14 mouse cellular contexts compared by ENCODE assay signal in genomic region chr14:24207360-24207752, GRCm38 (mm10). TPM values are rescaled to one million over a fixed set of nuclear protein-coding genes. Genes with fewer than 3 reads are reported as not detected.
A peak's percentile ranks its signal among the peaks of the same experiment; 100 is the strongest.
DNase-seq lines count a peak whose midpoint lies in the region; ATAC-seq and TF ChIP-seq lines count a peak whose summit lies in the region.
"Had no signal": no experiment of that assay in that cellular context is flagged by ENCODE, and none has a peak within 500 bp of the region (broad histone marks: within the 10 kb centered on the region; RNA-seq: fewer than 3 reads in every experiment).

No protein-coding gene starts in this region.

- H3K36me3 ChIP-seq in heart, embryonic 10.5 days = no peaks in the 10 kb centered on the region
- no peaks in the 10 kb centered on the region for H3K36me3 ChIP-seq in kidney, postnatal 0 days (ENCODE audit: insufficient read depth, low read length)
- no peaks in the 10 kb centered on the region for H3K36me3 ChIP-seq in neural tube, embryonic 14.5 days (ENCODE audit: control insufficient read depth, insufficient read depth, low read length)
- H3K36me3 ChIP-seq: midbrain, embryonic 13.5 days had no signal

- H3K27me3 ChIP-seq in heart, embryonic 10.5 days (ENCODE audit: insufficient read depth, poor library complexity, severe bottlenecking) = no peaks in the 10 kb centered on the region
- H3K27me3 ChIP-seq in kidney, postnatal 0 days (ENCODE audit: insufficient read depth, low read length) = no peaks in the 10 kb centered on the region
- H3K27me3 ChIP-seq in neural tube, embryonic 14.5 days (ENCODE audit: control insufficient read depth, insufficient read depth, low read length) = no peaks in the 10 kb centered on the region
- H3K27me3 ChIP-seq: midbrain, embryonic 13.5 days; Patski had no signal

- H3K9me3 ChIP-seq in heart, embryonic 10.5 days = no peaks in the 10 kb centered on the region
- H3K9me3 ChIP-seq in kidney, postnatal 0 days (replicated peaks; ENCODE audit: low read length) = no peaks in the 10 kb centered on the region
- H3K9me3 ChIP-seq in neural tube, embryonic 14.5 days (ENCODE audit: control insufficient read depth, low read length) = no peaks in the 10 kb centered on the region
- H3K9me3 ChIP-seq: midbrain, embryonic 13.5 days had no signal

- H3K4me2 ChIP-seq in kidney, postnatal 0 days (ENCODE audit: low read length) = no peak overlapping the region
- no peak overlapping the region for H3K4me2 ChIP-seq in neural tube, embryonic 14.5 days (ENCODE audit: low read depth, low read length)
- H3K4me2 ChIP-seq: midbrain, embryonic 13.5 days had no signal

- peak overlapping the region; percentile 15; the same call in 1 of the 2 replicates for H3K4me3 ChIP-seq in heart, embryonic 10.5 days
- H3K4me3 ChIP-seq in kidney, postnatal 0 days (replicated peaks; ENCODE audit: low read depth, low read length) = no peak overlapping the region
- H3K4me3 ChIP-seq in neural tube, embryonic 14.5 days (ENCODE audit: low read depth, low read length) = no peak overlapping the region
- H3K4me3 ChIP-seq: midbrain, embryonic 13.5 days had no signal

- DNase-seq in heart, embryonic 10.5 days (ENCODE audit: low spot score) = no peak
- no peak for DNase-seq in heart, postnatal 25 days (ENCODE audit: low spot score)
- DNase-seq in kidney, postnatal 0 days (ENCODE audit: low spot score) = no peak
- no peak for DNase-seq in kidney, adult 8-10 months
- peak; percentile 36 for DNase-seq in heart, postnatal 4 days
- DNase-seq in left cerebral cortex, postnatal 25 days (ENCODE audit: low spot score in 2 of 2) = no peak
- no peak for DNase-seq in adipocyte (ENCODE audit: low spot score)
- DNase-seq: cerebellum, adult 11-12 months; embryo, embryonic 11 days; spleen, adult 18-20 months had no signal

- 30% methylated on average over 13 of the region's 13 CpGs for WGBS in heart, embryonic 10.5 days
- 55% methylated on average over 13 of the region's 13 CpGs for WGBS in kidney, postnatal 0 days
- WGBS in neural tube, embryonic 14.5 days = 33% methylated on average over 13 of the region's 13 CpGs

- peaks cover 87% of the 10 kb centered on the region for H3K4me1 ChIP-seq in heart, embryonic 10.5 days
- H3K4me1 ChIP-seq in kidney, postnatal 0 days (replicated peaks; ENCODE audit: insufficient read depth, low read length) = peaks cover 41% of the 10 kb centered on the region
- H3K4me1 ChIP-seq in neural tube, embryonic 14.5 days (ENCODE audit: control insufficient read depth, insufficient read depth, low read length) = peaks cover 36% of the 10 kb centered on the region

- no peak overlapping the region for H3K9ac ChIP-seq in kidney, postnatal 0 days (ENCODE audit: low read depth, low read length)
- H3K9ac ChIP-seq in neural tube, embryonic 14.5 days (replicated peaks; ENCODE audit: low read depth, low read length) = 0 out of 2 replicates have a peak overlapping the region, but pooled peaks have one; percentile 16
- H3K9ac ChIP-seq: midbrain, embryonic 13.5 days had no signal

- peak overlapping the region; percentile 81 for H3K27ac ChIP-seq in heart, embryonic 10.5 days
- peak overlapping the region; percentile 19; the same call in 1 of the 2 replicates for H3K27ac ChIP-seq in kidney, postnatal 0 days
- peak overlapping the region; percentile 63 for H3K27ac ChIP-seq in neural tube, embryonic 14.5 days (ENCODE audit: low read depth, low read length)
- H3K27ac ChIP-seq: midbrain, embryonic 13.5 days had no signal

- intact Hi-C loops in heart, postnatal 25 days (cut with DNase I) = no loop called here
- intact Hi-C loops in left cerebral cortex, postnatal 25 days (cut with DNase I) = no loop called here

- ATAC-seq in kidney, postnatal 0 days (replicated peaks; ENCODE audit: low FRiP score, low read depth) = no peak
- ATAC-seq in neural tube, embryonic 14.5 days (ENCODE audit: low read depth) = peak; percentile 57
- ATAC-seq: forebrain, embryonic 14.5 days; midbrain, embryonic 13.5 days had no signal

- TF ChIP-seq CTCF in kidney, postnatal 0 days (IDR thresholded peaks at IDR 0.05; ENCODE audit: low read depth) = no peak

RNA-seq across cellular contexts. Expression of gene Dlg5, which starts 38.4 kb away (rescaled TPM):
- polyA plus RNA-seq in heart, embryonic 10.5 days (2016; fragmentation: Nextera tagmentation; extraction: Ambion mirVana) = 11.3 and 15.1 TPM in 2 replicates
- 1 to 10 TPM; 7.9 to 8.4 TPM for total RNA-seq in heart, postnatal 25 days (2021)
- 10.2 and 10.3 TPM in 2 replicates for polyA plus RNA-seq in kidney, postnatal 0 days (2015; fragmentation: Nextera tagmentation; extraction: Ambion mirVana)
- total RNA-seq in heart, postnatal 4 days (2021) = 10 to 100 TPM; 24.5 to 26.6 TPM
- polyA plus RNA-seq in neural tube, embryonic 14.5 days (2014; fragmentation: Nextera tagmentation; extraction: Ambion mirVana) = 35.7 and 37.5 TPM in 2 replicates
- 10 to 100 TPM; 36.7 to 37.3 TPM for total RNA-seq in left cerebral cortex, postnatal 25 days (2021)

Comparison
In these comparisons a context has a peak if more than half of its experiments do, and no peak if none do; other contexts are left out.
1. H3K27ac ChIP-seq: peak in every context shown above with its lines; median percentile 81 in heart, embryonic 10.5 days; 63 in neural tube, embryonic 14.5 days; 19 in kidney, postnatal 0 days.